Mouse (Mus musculus) mature B cell (primary cell): ENCODE measurements around the gene Gm6217.
"Not testable (repeated sequence)": the region's sequence is repeated elsewhere in the genome, so short reads cannot be mapped to it uniquely, and the experiment has no call there.

Source experiments
- in situ Hi-C: fragments of 300-500 bp; cut with MboI; formaldehyde crosslinking; loops from 2 replicates; pipeline ENCODE4 v1.14.3; 2019

Gene Gm6217

DNA sequence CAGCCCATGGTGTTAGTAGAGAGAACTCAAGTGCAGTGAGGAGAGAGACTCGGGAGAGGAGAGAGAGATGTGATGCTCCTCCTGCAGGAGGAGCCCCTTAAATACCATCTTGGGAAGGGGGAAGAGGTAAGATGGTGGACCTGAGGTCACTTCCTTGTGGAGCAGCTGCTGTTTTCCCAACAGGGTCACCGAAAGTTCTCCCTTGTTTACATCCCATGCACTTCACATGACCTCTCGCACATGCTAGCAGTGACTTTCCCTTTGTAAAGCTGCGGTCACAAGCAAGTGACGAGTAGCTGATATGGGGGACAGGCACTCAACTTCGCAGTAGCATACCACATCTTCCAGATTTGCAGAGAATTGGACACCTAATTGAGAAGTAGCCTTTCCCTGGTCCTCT is at the start of gene Gm6217:
Gene Gm6217 (minus strand): TSS at position 74 of the 400 bp plus-strand sequence.
- in situ Hi-C loops = not testable (repeated sequence)

DNA sequence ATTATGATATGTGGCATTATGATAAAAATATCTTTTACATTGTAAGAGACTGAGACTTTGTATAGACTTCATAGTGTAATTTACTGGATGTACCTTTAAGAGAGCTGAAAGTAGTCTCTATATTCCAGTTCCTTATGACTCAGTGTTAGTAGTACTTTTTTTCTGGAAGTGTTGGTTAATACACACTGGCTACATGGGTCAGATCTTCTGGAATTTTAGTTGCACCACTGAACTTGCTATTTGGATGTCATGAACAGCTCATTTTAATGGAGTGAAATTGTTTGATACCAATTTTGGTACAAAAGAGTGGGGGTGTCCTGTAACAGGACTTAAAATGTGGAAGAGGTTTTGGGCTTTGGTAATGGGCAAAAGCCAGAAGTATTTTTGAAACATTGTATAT is 46.6 kb upstream of the Gm6217 start:
- in situ Hi-C loops = no loop called here

DNA sequence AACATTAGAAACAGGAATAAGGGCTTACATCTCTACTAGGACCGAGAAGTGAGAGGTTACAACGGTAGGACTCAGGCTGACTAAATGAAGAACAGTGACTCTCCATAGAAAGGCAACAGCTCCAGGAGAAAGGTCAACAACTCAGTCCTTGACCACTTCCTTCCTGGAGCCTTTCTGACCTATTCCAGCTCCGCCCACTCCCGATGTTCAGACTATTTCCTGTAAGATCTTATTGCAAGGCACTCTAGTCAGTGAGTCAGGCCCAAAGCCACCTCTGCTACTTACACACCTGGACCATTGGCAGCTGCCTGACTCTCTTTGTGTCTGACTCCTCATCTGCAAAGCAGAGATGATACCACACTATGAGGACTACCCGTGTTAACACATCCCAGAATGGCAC is 44.6 kb upstream of the Gm6217 start:
- in situ Hi-C loops = no loop called here

DNA sequence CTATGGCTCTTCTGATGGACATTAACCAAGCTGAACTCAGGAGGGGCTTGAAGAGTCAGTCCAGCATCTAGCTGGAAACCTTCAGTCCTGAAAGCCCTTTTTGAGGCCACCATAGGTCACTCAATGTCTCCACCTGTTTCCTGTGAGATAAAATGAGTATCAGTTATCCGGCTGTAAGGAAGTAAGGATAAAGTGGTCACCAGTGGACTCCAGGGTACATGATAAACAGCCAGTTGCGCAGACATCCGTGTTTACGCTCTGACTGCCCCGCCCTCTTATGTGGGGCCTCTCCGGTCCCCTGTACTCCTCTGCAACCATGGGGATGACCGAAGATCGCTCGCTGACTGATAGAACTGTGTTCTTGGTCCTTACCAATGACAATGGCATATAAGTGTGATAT is 43.1 kb upstream of the Gm6217 start:
- in situ Hi-C loops = no loop called here

DNA sequence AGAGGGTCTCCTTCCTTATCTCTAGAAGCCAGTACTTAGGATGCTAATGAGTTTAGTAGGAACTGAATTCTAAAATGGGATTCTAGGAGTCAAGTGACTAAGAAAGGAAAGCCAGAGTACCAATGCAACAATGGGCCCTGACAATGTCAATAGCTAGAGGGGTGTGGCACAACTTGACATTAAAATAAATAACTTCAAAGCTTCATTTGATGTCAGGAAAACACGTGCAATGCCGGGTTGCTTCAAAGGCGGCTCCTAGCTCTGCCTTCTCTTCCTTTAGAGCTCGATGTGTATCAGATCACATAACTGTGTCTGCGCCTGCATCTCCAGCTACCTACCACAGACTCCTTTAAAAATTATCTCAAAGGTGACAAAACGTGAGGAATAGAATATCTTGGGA is 42.7 kb upstream of the Gm6217 start:
- in situ Hi-C loops = no loop called here

DNA sequence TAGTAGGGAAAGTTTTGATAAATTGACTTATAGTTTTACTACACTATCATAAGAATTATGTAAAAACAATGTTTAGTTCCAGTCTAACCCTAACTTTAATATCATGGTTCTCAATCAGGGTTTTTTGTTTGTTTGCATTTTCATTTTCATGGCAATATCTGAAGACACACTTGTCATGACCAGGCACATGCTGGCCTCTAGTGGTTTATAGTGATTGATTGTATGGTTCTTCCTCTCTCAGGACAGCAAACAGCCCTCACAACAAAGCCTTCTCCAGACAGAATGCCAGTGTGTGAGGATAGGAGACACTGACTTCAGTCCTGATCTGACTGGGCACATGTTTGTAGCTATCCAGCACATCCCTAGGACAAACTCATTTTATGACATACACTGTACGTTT is 42.0 kb upstream of the Gm6217 start:
- in situ Hi-C loops = no loop called here

DNA sequence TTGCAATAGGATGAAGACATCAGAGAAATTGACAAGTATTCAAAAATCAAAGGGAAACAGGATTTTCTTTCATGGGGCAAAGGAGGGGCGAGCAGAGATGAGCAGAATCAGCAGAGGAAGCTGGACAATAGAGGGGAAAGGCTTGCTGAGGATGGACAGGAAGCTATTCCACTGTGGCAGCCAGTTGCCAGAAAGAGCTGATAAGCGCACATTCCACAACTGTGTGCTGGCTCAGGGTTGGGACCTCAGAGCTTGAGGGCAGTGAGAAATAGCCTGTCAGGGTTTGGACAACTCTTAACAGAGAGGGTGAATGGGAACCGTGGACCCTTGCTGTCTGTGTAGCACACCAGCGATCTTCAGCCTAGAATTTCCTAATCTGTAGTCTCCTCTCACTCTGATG is 40.8 kb upstream of the Gm6217 start:
- in situ Hi-C loops = no loop called here

DNA sequence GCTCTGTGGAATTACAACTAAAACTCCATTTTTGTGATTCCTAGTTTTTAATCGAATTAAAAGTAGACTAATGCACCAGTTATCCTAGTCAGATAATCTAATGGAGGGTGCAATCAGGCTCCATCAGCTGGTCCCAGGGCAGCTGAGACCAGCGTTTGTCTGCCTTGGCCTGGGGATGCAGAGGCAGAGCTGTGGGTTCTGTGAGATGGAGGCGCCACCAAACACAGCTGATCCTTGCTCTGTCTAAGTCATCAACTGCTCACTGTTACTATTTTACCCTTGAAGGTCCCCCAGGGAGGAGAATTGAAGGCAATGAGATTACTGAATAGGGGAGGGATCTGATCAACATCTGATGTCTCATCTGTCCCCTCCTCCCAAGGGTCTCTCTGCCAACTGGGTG is 35.2 kb upstream of the Gm6217 start:
- in situ Hi-C loops = no loop called here

DNA sequence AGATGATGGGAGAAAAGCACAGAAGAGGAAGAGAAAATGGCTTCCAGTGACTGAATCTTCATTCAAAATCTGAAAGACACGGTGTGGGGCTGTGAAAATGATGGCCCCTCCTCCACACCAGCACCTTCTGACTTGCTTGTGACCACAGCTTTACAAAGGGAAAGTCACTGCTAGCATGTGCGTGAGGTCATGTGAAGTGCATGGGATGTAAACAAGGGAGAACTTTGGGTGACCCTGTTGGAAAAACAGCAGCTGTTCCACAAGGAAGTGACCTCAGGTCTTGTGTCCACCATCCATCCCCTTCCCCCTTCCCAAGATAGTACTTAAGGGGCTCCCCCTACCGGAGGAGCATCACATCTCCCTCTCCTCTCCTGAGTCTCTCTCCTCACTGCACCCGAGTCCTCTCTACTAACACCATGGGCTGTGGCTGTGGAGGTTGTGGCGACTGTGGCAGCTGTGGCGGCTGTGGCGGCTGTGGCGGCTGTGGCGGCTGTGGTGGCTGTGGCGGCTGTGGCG is 28.7 kb upstream of the Gm6217 start, which contains the start of gene Gm47955:
Gene Gm47955 (plus strand): TSS at position 417 of the 516 bp plus-strand sequence.
- in situ Hi-C loops = no loop called here

DNA sequence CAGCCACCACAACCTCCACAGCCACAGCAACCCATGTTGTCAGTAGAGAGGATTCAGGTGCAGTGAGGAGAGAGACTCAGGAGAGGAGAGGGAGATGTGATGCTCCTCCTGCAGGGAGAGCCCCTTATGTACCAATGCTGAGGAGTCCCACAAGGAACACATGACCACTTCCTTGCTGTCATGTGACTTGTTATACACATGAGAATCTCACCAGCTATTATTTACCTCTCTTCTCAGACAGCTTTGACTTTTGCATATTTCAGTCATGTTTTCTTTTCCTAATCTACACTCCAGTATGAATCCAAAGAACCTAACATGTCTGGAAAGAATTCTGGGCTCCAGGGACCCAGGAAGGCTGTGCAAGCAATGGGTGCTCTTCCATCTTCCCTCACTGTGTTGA is 24.7 kb upstream of the Gm6217 start, which contains the start of gene Gm7544:
Gene Gm7544 (minus strand): TSS at position 101 of the 400 bp plus-strand sequence.
- in situ Hi-C loops = not testable (repeated sequence)

DNA sequence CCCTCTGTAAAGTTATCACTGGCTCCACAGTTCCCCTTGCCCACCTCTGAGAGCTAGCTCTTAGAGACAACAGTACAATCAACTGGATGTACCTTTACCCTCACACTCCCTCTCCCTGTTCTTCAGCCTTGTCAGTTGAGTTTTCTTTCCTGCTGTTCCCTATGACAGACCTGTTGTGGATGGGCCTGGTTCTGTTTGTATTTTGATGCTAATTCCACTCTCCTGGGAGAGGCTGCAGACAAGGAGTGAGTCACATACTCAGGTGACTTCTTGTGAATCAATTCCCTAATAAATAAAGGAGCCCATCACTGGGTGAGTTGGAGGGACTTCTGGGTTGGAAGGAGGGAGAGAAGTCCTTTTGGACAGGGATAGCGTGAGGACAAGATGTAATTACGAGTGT is 17.4 kb upstream of the Gm6217 start:
- in situ Hi-C loops = no loop called here

DNA sequence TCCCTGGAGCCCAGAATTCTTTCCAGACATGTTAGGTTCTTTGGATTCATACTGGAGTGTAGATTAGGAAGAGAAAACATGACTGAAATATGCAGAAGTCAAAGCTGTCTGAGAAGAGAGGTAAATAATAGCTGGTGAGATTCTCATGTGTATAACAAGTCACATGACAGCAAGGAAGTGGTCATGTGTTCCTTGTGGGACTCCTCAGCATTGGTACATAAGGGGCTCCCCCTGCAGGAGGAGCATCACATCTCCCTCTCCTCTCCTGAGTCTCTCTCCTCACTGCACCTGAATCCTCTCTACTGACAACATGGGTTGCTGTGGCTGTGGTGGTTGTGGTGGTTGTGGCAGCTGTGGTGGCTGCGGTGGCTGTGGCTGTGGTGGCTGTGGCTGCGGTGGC is 14.8 kb upstream of the Gm6217 start:
- in situ Hi-C loops = not testable (repeated sequence)

DNA sequence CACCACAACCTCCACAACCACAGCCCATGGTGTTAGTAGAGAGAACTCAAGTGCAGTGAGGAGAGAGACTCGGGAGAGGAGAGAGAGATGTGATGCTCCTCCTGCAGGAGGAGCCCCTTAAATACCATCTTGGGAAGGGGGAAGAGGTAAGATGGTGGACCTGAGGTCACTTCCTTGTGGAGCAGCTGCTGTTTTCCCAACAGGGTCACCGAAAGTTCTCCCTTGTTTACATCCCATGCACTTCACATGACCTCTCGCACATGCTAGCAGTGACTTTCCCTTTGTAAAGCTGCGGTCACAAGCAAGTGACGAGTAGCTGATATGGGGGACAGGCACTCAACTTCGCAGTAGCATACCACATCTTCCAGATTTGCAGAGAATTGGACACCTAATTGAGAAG is 12.1 kb upstream of the Gm6217 start, which contains the start of gene A030003K21Rik:
Gene A030003K21Rik (minus strand): TSS at position 94 of the 400 bp plus-strand sequence.
- in situ Hi-C loops = not testable (repeated sequence)

DNA sequence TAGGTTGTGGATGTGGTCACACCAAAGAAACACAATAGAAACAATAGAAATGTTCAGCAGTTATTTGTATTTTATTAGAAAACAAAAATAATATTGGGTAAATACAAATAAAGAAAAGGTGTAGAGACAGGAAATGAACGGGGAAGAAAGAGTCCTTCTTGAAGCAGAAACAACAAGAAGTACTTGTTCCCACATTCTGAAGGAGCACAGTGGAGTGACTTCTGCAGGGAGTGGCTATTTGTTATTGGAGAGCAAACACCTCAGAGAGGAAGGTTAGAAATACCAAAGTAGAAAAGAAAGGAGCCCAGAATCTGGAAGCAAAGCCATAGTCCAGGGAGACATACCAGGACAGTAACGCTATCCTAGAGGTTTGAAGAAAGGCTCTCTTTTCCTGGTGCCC is 11.3 kb upstream of the Gm6217 start:
- in situ Hi-C loops = not testable (repeated sequence)

DNA sequence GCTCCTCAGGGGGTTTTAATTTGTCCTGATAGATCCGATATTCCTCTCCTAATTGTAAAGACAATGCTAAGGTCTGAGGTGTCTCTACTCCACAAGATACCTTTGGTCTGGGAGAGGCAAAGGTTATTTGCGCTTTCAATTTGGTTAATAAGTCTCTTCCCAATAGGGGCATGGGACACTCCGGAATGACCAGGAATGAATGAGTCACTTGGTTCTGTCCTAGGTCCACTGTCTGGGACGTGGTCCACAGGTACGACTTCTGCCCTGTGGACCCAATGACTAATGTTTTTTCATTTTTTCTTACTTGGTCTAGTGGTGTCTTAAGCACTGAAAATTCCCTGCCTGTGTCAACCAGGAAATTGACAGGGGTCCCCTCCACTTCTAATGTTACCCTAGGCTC is 7.5 kb upstream of the Gm6217 start:
- in situ Hi-C loops = no loop called here

DNA sequence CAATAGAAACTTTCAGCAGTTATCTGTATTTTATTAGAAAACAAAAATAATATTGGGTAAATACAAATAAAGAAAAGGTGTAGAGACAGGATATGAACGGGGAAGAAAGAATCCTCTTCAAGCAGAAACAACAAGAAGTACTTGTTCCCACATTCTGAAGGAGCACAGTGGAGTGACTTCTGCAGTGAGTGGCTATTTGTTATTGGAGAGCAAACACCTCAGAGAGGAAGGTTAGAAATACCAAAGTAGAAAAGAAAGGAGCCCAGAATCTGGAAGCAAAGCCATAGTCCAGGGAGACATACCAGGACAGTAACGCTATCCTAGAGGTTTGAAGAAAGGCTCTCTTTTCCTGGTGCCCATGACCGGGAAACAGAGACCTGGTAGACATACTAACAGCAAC is 641 bp downstream of the Gm6217 start:
- in situ Hi-C loops = not testable (repeated sequence)

DNA sequence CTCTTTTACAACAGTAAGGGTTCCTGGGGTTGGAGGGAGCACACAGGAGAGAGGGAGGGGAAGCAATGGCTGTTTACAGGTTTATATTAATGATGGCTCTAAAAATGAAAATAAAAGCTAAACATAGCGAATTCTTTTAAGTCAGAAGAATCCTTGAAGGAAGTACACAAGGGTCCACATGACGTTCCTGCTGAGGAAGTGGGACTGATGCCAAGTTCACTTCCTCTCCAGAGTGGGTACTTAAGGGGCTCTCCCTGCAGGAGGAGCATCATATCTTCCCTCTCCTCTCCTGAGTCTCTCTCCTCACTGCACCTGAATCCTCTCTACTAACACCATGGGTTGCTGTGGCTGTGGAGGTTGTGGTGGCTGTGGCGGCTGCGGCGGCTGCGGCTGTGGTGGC is 6.5 kb downstream of the Gm6217 start, which contains the start of gene A030014E15Rik:
Gene A030014E15Rik (plus strand): TSS at position 268 of the 400 bp plus-strand sequence.
- in situ Hi-C loops = no loop called here

DNA sequence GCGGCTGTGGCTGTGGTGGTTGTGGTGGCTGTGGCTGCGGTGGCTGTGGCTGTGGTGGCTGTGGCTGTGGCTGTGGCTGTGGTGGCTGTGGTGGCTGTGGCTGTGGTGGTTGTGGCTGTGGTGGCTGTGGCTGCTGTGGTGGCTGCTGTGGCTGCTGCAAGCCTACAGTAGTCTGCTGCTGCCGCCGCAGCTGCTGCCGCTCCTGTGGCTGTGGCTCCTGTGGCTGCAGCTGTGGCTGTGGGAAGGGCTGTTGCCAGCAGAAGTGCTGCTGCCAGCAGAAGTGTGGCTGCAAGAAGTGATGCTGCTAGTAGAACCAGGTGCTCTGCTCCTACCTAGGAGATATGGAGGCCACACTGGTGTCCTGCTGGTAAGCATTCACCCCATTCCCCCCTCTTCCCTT is 17.8 kb downstream of the Gm6217 start:
- in situ Hi-C loops = not testable (repeated sequence)

DNA sequence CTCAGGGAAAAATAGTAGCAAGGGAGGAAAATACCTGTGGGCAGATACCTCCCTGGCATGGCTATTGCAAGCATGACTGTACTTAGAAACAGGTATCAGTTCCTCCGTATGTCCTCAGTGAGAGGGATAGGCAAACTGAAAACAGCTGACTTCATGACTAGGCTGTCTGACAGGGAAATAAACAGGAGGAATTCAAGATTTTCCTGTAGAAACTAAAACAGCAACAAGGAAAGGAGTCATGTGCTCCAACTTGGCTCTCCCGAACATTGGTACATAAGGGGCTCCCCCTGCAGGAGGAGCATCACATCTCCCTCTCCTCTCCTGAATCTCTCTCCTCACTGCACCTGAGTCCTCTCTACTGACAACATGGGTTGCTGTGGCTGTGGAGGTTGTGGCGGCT is 18.2 kb downstream of the Gm6217 start, which contains the start of gene A030005L19Rik:
Gene A030005L19Rik (plus strand): TSS at position 301 of the 400 bp plus-strand sequence.
- in situ Hi-C loops = no loop called here

DNA sequence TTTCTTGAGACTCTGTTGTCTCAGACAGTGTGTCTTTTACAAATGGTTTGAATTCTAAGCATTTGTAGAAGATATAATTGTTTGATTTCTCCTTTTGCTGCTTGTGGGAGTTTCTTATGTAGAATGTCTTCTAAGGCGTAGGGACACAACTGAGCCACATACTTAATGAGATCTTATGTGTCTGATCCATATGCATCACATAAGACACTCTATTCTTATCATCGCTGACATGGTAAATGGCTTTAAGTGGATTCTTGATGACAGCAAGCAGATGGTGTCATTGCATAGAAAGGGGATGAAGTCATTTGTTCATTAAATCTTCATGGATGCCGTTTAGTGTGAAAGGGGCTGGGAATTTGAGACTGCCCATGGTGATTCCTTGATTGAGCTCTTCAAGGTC is 25.3 kb downstream of the Gm6217 start:
- in situ Hi-C loops = no loop called here

DNA sequence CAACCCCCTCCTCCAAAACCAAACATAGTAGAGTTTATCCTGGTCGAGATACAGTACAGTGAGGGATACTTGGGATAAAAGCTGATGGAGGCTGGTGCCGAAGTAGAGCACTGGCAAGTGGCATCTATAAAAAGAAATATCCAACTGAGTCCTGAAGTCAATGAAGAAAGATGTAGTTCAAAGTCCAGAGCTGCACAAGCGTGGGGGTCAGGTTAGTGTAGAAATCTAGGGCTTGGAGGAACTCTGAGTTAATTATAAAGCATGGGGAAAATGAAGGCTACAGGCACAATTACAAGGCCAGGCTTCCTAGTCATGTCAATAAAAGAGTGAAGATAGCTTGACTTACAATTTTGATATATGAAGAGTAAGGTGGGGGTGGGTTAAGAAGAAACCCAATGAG is 30.0 kb downstream of the Gm6217 start:
- in situ Hi-C loops = no loop called here

DNA sequence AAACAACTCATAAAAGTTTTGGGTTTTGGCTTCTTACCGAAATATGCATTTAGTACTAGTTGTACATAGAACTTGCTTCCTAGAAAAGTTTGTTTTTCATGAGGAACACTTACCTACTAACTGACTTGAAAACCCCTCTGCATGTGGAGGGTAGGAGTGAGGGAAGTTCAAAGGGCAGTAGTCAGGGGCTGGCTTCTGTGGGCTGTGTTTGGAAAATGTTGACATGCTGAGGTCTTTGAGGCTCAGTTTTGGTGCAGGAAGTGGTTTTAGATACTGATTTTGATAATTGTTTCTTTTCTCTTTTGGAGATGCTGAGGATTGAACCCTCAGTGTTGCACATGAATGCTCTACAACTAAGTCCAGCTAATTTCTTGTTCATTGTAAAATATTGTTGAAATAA is 30.6 kb downstream of the Gm6217 start:
- in situ Hi-C loops = no loop called here

DNA sequence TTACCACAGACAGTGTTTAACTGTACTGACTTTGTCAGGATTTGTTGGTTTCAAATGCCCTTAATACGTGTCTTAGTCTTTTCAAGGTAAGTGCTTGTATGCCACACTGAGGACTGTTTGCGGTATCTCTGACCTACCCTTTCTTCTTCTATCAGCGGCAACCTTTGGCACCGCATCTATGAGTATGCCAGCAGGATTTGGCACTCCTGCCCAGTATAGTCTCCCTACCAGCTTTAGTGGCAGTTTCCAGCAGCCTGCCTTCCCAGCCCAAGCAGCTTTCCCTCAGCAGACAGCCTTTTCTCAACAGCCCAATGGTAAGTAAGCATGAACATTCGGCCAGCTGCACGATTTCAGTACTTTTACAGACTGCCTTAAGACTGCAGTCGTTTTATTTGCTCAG is 37.9 kb downstream of the Gm6217 start:
- in situ Hi-C loops = no loop called here
